Mouse (Mus musculus) G1E (cell line): ENCODE results near the gene Pkp4. TPM values are rescaled to one million over a fixed set of nuclear protein-coding genes. Genes with fewer than 3 reads are reported as not detected.

Source experiments
- ATAC-seq: 2 replicates; pipeline ENCODE4 v1.8.0; 2016; ENCODE audit warnings: mild to moderate bottlenecking; ENCODE audit not compliant: insufficient number of reproducible peaks, poor library complexity, low FRiP score, severe bottlenecking; ENCODE audit errors: extremely low read depth
- DNase-seq: peaks from one replicate; pipeline ENCODE4 v3.0.0; 2012; ENCODE audit warnings: low spot score
- H3K27me3 ChIP-seq: 2 replicates; pipeline ENCODE4 v1.6.1; 2012; ENCODE audit warnings: mild to moderate bottlenecking, low read length, inconsistent platforms; ENCODE audit not compliant: insufficient read depth
- H3K36me3 ChIP-seq: replicated peaks from 2 replicates; pipeline ENCODE3; 2012; ENCODE audit warnings: mild to moderate bottlenecking, inconsistent platforms
- H3K4me1 ChIP-seq: 2 replicates; pipeline ENCODE4 v1.6.1; 2012; ENCODE audit warnings: low read depth, low read length, inconsistent platforms, mixed read lengths; ENCODE audit not compliant: insufficient read depth
- H3K4me3 ChIP-seq: 2 replicates; pipeline ENCODE4 v1.5.1; 2012; ENCODE audit warnings: low read depth, mild to moderate bottlenecking, inconsistent platforms, low read length, moderate library complexity, mixed read lengths
- H3K9me3 ChIP-seq: replicated peaks from 2 replicates; pipeline ENCODE4 v1.6.1; 2012; ENCODE audit warnings: inconsistent platforms
- CTCF ChIP-seq: IDR thresholded peaks from 2 replicates; pipeline ENCODE4 v1.5.1; 2012; ENCODE audit warnings: low read depth, low read length, inconsistent platforms, mixed read lengths
- GATA1 ChIP-seq: IDR thresholded peaks from 2 replicates; pipeline ENCODE4 v1.6.1; 2012; ENCODE audit warnings: borderline replicate concordance, low read length, inconsistent platforms, mixed read lengths
- GATA2 ChIP-seq: IDR thresholded peaks from 2 replicates; pipeline ENCODE4 v1.6.1; 2012; ENCODE audit warnings: low read depth, low read length, inconsistent platforms, borderline replicate concordance
- POLR2AphosphoS5 ChIP-seq: IDR thresholded peaks from 2 replicates; pipeline ENCODE4 v1.6.1; 2012; ENCODE audit warnings: low read depth, low read length, inconsistent platforms; ENCODE audit not compliant: insufficient replicate concordance
- TAL1 ChIP-seq: conservative IDR thresholded peaks from 2 replicates; pipeline ENCODE4 v1.6.1; 2012; ENCODE audit warnings: low read depth, low read length, inconsistent platforms, mixed read lengths
- polyA plus RNA-seq: library from polyadenylated mRNA; stranded (reverse); fragments of >175 nt; gene quantifications from 2 replicates; pipeline ENCODE4 v1.2.3, GENCODE M21; 2012
- total RNA-seq, 2 experiments: library from RNA; stranded (forward) in 1 of 2; stranded (reverse) in 1 of 2; fragments of 200-1000 nt in 1 of 2; fragments of >200 nt in 1 of 2; fragmentation: Nextera tagmentation in 1 of 2; gene quantifications; 2 replicates each; pipeline ENCODE4 v1.2.3; 2014 to 2017

Gene Pkp4
- total and polyA plus RNA-seq, 3 experiments, result 29.1 to 61.0 (median 58.7) TPM

GRCm38 (mm10) chr2:59219997-59220789 is 59.5 kb downstream of the Pkp4 start:
- DNase-seq (no peak), ATAC-seq (no peak)
- Histone ChIP-seq H3K36me3 (peaks cover 65% of the 10 kb centered on the region), H3K27me3 (no peaks in the 10 kb centered on the region), H3K4me3 (no peak overlapping the region), H3K9me3 (no peaks in the 10 kb centered on the region), H3K4me1 (no peaks in the 10 kb centered on the region)
- TF ChIP-seq CTCF, result no peak
- TF ChIP-seq POLR2AphosphoS5, result no peak

GRCm38 (mm10) chr2:59226383-59226782 is 65.7 kb downstream of the Pkp4 start:
- ATAC-seq (no peak), DNase-seq (no peak)
- Histone ChIP-seq H3K36me3 (peaks cover 69% of the 10 kb centered on the region), H3K9me3 (no peaks in the 10 kb centered on the region), H3K4me1 (no peaks in the 10 kb centered on the region), H3K27me3 (no peaks in the 10 kb centered on the region), H3K4me3 (no peak overlapping the region)
- TF ChIP-seq GATA2, result no peak

GRCm38 (mm10) chr2:59227011-59227410 is 66.4 kb downstream of the Pkp4 start:
- H3K9me3 ChIP-seq, result no peaks in the 10 kb centered on the region
- no peak overlapping the region for H3K4me3 ChIP-seq
- H3K27me3 ChIP-seq, result no peaks in the 10 kb centered on the region
- TF ChIP-seq GATA2, result no peak
- no peak for TF ChIP-seq POLR2AphosphoS5
- no peak for TF ChIP-seq CTCF
- no peak for TF ChIP-seq GATA1
- no peak for TF ChIP-seq TAL1
- H3K36me3 ChIP-seq, result peaks cover 74% of the 10 kb centered on the region
- no peaks in the 10 kb centered on the region for H3K4me1 ChIP-seq
- ATAC-seq (no peak), DNase-seq (no peak)

- ATAC-seq (no peak), DNase-seq (no peak)
- TF ChIP-seq GATA2, result no peak
- no peak for TF ChIP-seq GATA1
- no peak for TF ChIP-seq TAL1
- no peak for TF ChIP-seq CTCF
- no peak for TF ChIP-seq POLR2AphosphoS5
- Histone ChIP-seq H3K4me1 (no peaks in the 10 kb centered on the region), H3K4me3 (no peak overlapping the region), H3K36me3 (peaks cover 72% of the 10 kb centered on the region), H3K9me3 (no peaks in the 10 kb centered on the region), H3K27me3 (no peaks in the 10 kb centered on the region)
Measured at GRCm38 (mm10) chr2:59227508-59228263, 67.0 kb downstream of the Pkp4 start.

- no peaks in the 10 kb centered on the region for H3K27me3 ChIP-seq
- H3K4me3 ChIP-seq, result no peak overlapping the region
- no peaks in the 10 kb centered on the region for H3K4me1 ChIP-seq
- H3K36me3 ChIP-seq, result peaks cover 70% of the 10 kb centered on the region
- H3K9me3 ChIP-seq, result no peaks in the 10 kb centered on the region
- ATAC-seq (no peak), DNase-seq (no peak)
- TF ChIP-seq GATA2, result no peak
- no peak for TF ChIP-seq GATA1
- no peak for TF ChIP-seq POLR2AphosphoS5
- TF ChIP-seq CTCF, result no peak
- no peak for TF ChIP-seq TAL1
Measured at GRCm38 (mm10) chr2:59229250-59229895, 68.7 kb downstream of the Pkp4 start.

GRCm38 (mm10) chr2:59230656-59231055 is 70.0 kb downstream of the Pkp4 start:
- H3K4me3 ChIP-seq, result no peak overlapping the region
- no peak for TF ChIP-seq GATA2
- TF ChIP-seq TAL1, result no peak
- TF ChIP-seq POLR2AphosphoS5, result no peak
- TF ChIP-seq CTCF, result no peak
- no peak for TF ChIP-seq GATA1
- ATAC-seq (no peak), DNase-seq (no peak)
- no peaks in the 10 kb centered on the region for H3K4me1 ChIP-seq
- no peaks in the 10 kb centered on the region for H3K9me3 ChIP-seq
- H3K36me3 ChIP-seq, result peaks cover 69% of the 10 kb centered on the region
- H3K27me3 ChIP-seq, result no peaks in the 10 kb centered on the region

- Histone ChIP-seq H3K27me3 (no peaks in the 10 kb centered on the region), H3K4me3 (no peak overlapping the region), H3K9me3 (no peaks in the 10 kb centered on the region), H3K4me1 (no peaks in the 10 kb centered on the region), H3K36me3 (peaks cover 64% of the 10 kb centered on the region)
- TF ChIP-seq TAL1, result no peak
- no peak for TF ChIP-seq GATA1
- no peak for TF ChIP-seq CTCF
- no peak for TF ChIP-seq POLR2AphosphoS5
- no peak for TF ChIP-seq GATA2
- DNase-seq, result no peak
- no peak for ATAC-seq
Measured at GRCm38 (mm10) chr2:59231514-59231913, 70.9 kb downstream of the Pkp4 start.
